Mouse (Mus musculus) cerebellum, adult 11-12 months (tissue): ENCODE results near the gene Otud7a.

Experiments
- DNase-seq: peaks from one replicate; pipeline ENCODE4 v3.0.0; 2022

Otud7a gene

DNA sequence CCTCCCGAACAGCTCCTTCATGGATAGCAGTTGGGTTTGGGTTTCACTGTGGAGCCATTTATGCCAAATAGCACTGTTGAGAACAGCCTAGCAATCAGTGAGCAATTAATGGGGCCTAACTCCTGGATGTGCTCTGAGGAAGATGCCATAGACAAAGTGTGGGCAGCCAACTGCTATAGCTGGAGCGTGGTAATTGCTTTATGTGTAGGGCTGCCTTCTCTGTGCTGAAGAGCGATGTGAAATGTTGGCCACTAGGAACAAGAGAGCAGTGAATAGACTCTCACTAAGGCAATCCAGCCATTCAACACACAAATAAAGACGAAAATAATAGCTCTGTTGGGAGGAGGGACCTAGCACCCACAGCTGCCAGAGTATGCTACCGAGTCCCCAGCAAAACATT lies 345.2 kb downstream of the Otud7a start:
- DNase-seq = peak; percentile 0

DNA sequence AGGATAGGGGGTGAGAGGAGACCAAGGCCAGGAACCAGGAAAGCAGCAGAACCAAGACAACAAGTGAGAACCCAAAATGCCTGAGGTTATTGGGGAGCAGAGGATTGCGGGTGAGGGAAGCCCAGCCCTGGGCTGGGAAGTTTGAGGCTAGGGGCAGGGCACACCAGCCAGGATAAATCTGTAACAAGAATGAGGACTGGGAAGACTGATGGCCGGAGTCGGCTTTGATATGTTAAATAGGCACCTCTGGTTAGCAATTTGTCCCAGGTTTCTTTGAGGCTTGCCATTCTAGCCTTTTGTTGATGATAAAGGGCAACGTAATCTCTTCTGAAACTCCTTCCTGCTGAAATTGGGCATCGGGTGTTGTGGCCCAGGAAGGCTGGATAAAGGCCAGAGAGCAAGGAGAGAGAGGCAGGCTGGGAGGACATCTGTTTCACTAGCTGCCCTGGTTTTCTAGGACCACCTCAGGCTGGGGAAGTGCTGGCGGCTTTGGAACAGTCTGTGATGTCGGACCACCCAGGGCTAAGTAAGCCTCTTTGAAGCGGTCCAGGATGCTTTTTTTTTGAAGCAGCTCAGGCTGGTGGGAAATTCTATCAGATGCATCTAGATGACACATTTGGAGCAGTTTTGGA lies 351.6 kb downstream of the Otud7a start:
- DNase-seq = peak; percentile 86

DNA sequence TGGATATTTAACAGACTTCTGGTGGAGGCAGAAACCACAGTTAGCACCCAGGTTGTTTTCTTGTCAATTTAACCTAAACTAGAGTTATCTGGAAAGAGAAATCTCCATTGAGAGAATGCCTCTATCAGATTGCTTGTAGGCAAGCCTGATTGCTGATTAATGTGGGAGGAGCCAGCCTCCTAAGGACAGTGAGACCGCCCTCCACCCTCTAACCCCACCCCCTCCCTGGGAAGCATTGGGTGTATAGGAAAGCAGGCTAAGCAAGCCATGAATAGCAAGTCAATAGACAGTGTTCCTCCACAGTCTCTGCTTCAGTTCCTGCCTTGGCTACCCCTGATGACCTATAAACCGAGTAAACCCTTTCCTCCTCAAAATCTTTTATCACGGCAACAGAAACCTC lies 353.9 kb downstream of the Otud7a start:
- DNase-seq = no peak

DNA sequence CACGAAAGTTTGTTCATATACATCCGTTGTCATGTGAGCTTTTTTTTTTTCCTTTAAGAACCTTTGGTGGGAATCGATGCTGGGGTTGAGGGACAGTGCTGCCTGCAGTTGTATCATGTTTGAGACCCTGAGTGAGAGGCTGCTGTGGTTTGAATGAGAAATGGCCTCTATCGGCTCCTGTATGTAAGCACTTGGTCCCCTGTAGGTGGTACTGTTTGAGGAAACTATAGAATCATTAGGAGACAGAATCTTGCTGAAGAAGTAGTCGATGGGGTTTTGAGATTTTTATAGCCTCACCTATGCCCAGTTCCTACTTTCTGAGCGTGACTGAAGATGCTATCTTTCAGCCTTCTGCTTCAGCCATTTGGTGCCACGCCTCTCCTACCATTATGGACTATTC lies 354.8 kb downstream of the Otud7a start:
- peak; percentile 3 for DNase-seq

DNA sequence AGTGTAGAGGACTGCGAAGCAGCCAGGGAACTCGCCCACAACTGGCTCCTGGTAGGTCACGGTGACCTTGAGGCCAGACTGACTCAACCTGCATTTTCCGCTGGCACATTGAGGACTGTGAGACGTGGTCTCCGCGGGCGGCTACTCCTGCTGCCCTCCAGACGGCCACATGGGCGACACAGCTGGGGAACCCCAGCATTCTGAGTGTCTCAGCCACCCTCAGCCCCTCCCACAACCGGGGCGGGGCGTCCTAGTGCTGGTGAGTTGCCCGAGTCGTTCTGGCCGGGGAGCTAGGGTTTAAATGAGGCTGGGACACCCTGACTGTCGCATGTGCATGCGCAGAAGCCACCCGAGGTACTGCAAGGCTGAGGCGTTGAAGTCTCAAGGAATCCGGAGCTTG lies 358.2 kb downstream of the Otud7a start:
- peak; percentile 24 for DNase-seq
